12 mouse cellular contexts compared by ENCODE assay signal in the genomic region with DNA sequence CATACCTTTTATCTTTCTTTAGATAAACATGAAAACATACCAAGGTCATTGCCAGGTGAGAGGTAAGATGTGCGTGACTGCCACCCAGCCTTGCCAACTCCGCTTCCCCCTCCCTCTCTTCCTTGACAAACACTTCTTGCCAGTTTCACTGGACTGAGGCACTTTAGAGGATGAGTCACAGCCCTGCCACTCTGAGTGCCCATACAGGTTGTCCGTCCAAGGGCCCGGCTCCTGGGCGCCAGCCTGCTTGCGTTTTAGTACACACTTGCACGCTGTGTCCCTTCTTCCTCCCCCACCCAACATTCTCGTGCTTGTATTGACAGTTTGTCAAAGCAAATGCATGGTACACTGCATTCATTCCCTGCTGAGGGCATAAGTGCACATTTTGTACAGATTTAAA.
DNase-seq lines count a peak whose midpoint lies in the region; ATAC-seq lines count a peak whose summit lies in the region.
"Had no signal": no experiment of that assay in that cellular context is flagged by ENCODE, and none has a peak within 500 bp of the region (broad histone marks: within the 10 kb centered on the region; RNA-seq: fewer than 3 reads in every experiment).

No protein-coding gene starts in this region.

- H3K9ac ChIP-seq in intestine, embryonic 15.5 days = no peak overlapping the region
- H3K9ac ChIP-seq: hindbrain, embryonic 14.5 days; neural tube, embryonic 13.5 days had no signal

- WGBS in intestine, embryonic 15.5 days = 65% methylated on average over 8 of the region's 8 CpGs

- no peak overlapping the region for H3K27ac ChIP-seq in intestine, embryonic 15.5 days
- H3K27ac ChIP-seq: hindbrain, embryonic 14.5 days; neural tube, embryonic 13.5 days had no signal

- no peak overlapping the region for H3K4me3 ChIP-seq in intestine, embryonic 15.5 days (replicated peaks)
- H3K4me3 ChIP-seq: neural tube, embryonic 13.5 days had no signal

- no peaks in the 10 kb centered on the region for H3K4me1 ChIP-seq in intestine, embryonic 15.5 days (replicated peaks)
- H3K4me1 ChIP-seq: neural tube, embryonic 13.5 days had no signal

- intact Hi-C loops in heart, postnatal 10 days (cut with DNase I) = no loop called here

- no peaks in the 10 kb centered on the region for H3K27me3 ChIP-seq in intestine, embryonic 15.5 days (replicated peaks)
- H3K27me3 ChIP-seq: neural tube, embryonic 13.5 days had no signal

- no peaks in the 10 kb centered on the region for H3K36me3 ChIP-seq in intestine, embryonic 15.5 days
- H3K36me3 ChIP-seq: neural tube, embryonic 13.5 days had no signal

- no peak overlapping the region for H3K4me2 ChIP-seq in intestine, embryonic 15.5 days (replicated peaks)
- H3K4me2 ChIP-seq: hindbrain, embryonic 14.5 days; neural tube, embryonic 13.5 days had no signal

- peak; percentile 8 for DNase-seq in ovary, postnatal 36 days (ENCODE audit: low spot score)
- DNase-seq in ovary, postnatal 14 days (ENCODE audit: low spot score) = no peak
- DNase-seq in adrenal gland, postnatal 36 days = peak; percentile 29 to 34
- peak; percentile 34 for DNase-seq in lung, postnatal 14 days
- peak; percentile 70 to 87 for DNase-seq in urinary bladder, postnatal 36 days (ENCODE audit: low spot score in 2 of 2)
- DNase-seq in right cerebral cortex, postnatal 14 days = no peak
- no peak for DNase-seq in heart, postnatal 10 days
- DNase-seq: liver; thymus, adult 18-20 months had no signal

- no peaks in the 10 kb centered on the region for H3K9me3 ChIP-seq in intestine, embryonic 15.5 days
- H3K9me3 ChIP-seq: neural tube, embryonic 13.5 days had no signal

- ATAC-seq in intestine, embryonic 15.5 days = no peak

Comparison
In these comparisons a context has a peak if more than half of its experiments do, and no peak if none do; other contexts are left out.
1. DNase-seq: peak in ovary, postnatal 36 days (single experiment), adrenal gland, postnatal 36 days (2 of 2), lung, postnatal 14 days (single experiment) and urinary bladder, postnatal 36 days (2 of 2); none in ovary, postnatal 14 days (single experiment), right cerebral cortex, postnatal 14 days (single experiment) and heart, postnatal 10 days (0 of 2).